Mouse (Mus musculus) hematopoietic multipotent progenitor cell, adult 10-12 weeks (in vitro differentiated cells): Measurements from ENCODE around the gene Padi6. TPM values are rescaled to one million over a fixed set of nuclear protein-coding genes. Genes with fewer than 3 reads are reported as not detected.

Experiments used
- polyA plus RNA-seq: library from polyadenylated mRNA; stranded (reverse); fragments of >175 nt; gene quantifications from 2 replicates; pipeline ENCODE4 v1.2.3, GENCODE M21; 2012; ENCODE audit warnings: low replicate concordance

Padi6 gene
- not detected in 2 replicates for polyA plus RNA-seq

DNA sequence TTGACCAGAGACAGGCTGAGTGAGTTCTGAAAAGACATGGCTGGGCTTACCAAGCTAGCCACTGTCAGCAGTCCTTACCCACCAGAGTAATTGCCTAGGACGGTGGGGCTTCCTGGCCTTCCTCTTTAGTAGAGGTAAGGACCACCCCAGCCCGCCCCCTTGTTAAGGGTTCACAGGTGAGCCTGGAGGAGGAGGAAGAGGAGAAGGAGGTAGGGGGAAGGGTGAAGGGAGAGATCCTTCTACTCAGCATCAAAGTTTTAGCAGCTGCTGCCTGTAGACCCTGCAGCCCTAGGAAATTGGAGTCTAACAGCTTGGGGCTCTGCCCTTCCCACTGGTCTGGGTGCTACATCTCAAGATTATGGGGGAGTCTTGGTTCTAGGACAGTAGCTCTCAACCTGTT, at the start of gene Padi6:
Padi6 (minus strand) TSS at position 101 of the 400 bp plus-strand sequence.

DNA sequence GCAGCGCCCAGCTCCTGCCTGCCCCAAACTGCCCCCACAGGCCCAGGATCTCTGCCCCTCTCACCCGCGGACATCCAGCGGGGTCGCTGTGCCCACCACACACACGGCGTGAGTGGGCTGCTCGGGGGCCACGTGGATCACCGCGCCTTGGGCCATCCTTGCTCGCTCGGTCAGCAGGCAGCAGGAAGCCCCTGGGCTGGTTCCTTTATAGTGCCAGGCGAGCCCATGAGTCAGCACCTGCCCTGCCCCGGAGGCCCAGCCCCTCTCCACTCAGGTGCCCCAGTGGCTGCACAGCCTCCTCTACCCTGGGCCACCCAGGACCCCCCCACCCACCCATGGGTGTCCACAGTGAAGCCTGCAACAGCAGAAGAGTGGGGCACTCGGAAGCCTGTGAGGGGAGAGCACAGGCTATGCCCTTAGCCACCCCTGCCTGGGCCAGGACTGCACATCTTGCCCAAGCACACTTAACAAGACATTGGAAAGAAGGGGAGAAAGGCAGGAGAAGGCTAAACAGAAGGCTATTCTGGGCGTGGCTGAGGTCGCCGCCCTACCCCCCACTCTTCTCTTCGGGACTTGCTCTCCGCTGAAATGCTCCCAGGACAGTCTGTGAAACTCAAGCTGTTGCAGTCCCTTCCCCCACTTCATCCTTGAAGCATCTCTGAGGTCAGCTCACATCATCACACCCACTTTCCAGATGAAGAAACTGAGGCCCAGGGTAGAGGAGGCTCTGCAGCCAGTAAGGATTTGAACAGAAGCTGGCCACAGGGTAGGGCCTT, 31.8 kb upstream of the Padi6 start, which contains the start of gene Padi4:
Padi4 (minus strand) TSS at position 212 of the 776 bp plus-strand sequence.

GRCm38 (mm10) chr4:140700269-140701018, 42.0 kb downstream of the Padi6 start, which contains the start of gene Rcc2:
TSS of gene Rcc2 (plus strand) at chr4:140700541.

Other genes starting within 250 kb of the Padi6 start
- gene Arhgef10l, start 76.6 kb downstream of the Padi6 start, polyA plus RNA-seq, result 6.8 and 37.1 TPM in 2 replicates
- 107 and 174 TPM in 2 replicates for gene Rcc2, start 42.1 kb downstream of the Padi6 start, polyA plus RNA-seq
- 6.7 and 26.7 TPM in 2 replicates for gene Padi4, start 31.6 kb upstream of the Padi6 start, polyA plus RNA-seq
- gene Padi3, start 68.0 kb upstream of the Padi6 start, polyA plus RNA-seq, result 0.04 and 0.15 TPM in 2 replicates
- 0.12 and 0.22 TPM in 2 replicates for gene Padi1, start 103.1 kb upstream of the Padi6 start, polyA plus RNA-seq
- 2.1 and 4.3 TPM in 2 replicates for gene Padi2, start 163.7 kb upstream of the Padi6 start, polyA plus RNA-seq
- gene Sdhb, start 218.6 kb upstream of the Padi6 start, polyA plus RNA-seq, result 37.9 and 112 TPM in 2 replicates
- gene Atp13a2, start 244.2 kb upstream of the Padi6 start, polyA plus RNA-seq, result 168 and 403 TPM in 2 replicates